Mouse (Mus musculus): ENCODE measurements around the gene Wfdc10.

Wfdc10 gene

GRCm38 (mm10) chr2:164700959-164701358, 45.1 kb downstream of the Wfdc10 start:
- DNase-seq (ENCODE audit: low spot score in 2 of 2) = no peak

DNA sequence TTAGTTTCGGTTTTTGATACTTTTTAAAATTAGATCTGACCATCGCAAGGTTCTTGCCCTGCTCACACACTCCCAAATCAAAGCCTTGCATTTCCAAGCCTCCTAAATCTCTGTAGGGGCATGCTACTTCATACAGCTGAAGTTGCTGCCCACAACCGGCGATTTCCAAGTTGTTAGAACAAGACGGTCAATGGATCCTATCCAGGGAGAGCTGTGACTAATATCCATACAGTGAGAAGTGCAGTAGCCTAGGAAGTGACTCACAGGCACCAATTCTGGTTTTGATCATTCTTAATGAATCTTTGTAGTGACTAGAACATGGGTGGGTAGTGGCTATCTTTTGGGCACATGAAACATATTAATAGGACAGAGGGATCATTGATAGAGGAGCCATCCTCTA, 45.9 kb downstream of the Wfdc10 start:
- DNase-seq (ENCODE audit: low spot score in 2 of 2) = no peak

GRCm38 (mm10) chr2:164704235-164704634, 48.4 kb downstream of the Wfdc10 start:
- no peak for DNase-seq (ENCODE audit: low spot score in 2 of 2)

DNA sequence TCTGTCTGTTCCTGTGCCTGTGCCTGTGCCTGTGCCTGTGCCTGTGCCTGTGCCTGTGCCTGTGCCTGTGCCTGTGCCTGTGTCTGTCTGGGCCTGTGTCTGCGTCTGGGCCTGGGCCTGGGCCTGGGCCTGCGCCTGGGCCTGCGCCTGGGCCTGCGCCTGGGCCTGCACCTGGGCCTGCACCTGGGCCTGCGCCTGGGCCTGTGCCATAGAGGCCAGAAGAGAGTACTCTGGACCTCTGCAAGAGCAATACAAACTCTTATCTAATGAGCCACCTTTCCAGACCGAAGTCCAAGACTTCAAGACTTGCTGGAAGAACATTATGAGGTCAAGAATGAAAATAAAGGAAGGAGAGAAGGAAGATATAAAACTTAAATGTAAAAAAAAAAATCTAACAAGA, 49.5 kb downstream of the Wfdc10 start:
- no peak for DNase-seq (ENCODE audit: low spot score in 2 of 2)

GRCm38 (mm10) chr2:164705991-164706390, 50.1 kb downstream of the Wfdc10 start:
- no peak for DNase-seq (ENCODE audit: low spot score in 2 of 2)

Measured in right cerebral cortex, adult 2 months (tissue).